Mouse (Mus musculus) heart, adult 2 months (tissue): ENCODE measurements around the gene Rbbp6.

Source experiments
- CTCF ChIP-seq: fragments of 200-600 bp; IDR thresholded peaks from 2 replicates; pipeline ENCODE4 v1.8.1; 2022; ENCODE audit warnings: antibody characterized with exemption, mild to moderate bottlenecking, moderate library complexity
- EP300 ChIP-seq: fragments of 200-500 bp; IDR thresholded peaks from 2 replicates; pipeline ENCODE4 v1.6.1; 2011; ENCODE audit warnings: low read depth, low read length, control low read depth; ENCODE audit not compliant: insufficient read depth
- POLR2A ChIP-seq: fragments of 200-500 bp; IDR thresholded peaks from 2 replicates; pipeline ENCODE4 v1.6.1; 2011; ENCODE audit warnings: mild to moderate bottlenecking, low read depth, low read length, control low read depth; ENCODE audit not compliant: insufficient read depth

DNA sequence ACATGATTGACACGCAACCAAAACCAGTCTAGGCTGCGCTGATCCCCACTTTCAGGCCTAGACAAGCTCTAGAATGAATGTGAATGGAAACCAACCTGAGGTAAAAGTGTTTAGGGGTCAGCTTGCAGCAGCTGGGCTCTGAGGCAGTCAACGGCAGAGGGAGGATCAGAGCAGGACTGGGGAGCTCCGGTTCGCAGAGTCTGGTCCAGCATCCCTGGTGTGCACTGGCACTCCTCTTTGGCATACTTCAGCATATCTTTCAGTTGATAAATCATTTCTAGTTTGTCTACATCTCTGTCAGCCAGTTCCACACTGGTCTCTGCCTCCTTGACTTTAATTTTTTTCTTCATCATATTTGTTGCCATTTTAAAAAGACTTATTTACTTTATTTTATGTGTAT, 48.0 kb downstream of the Rbbp6 start:
- no peak for TF ChIP-seq CTCF
- no peak for TF ChIP-seq POLR2A
- TF ChIP-seq EP300, result no peak
